Mouse (Mus musculus) forebrain, embryonic 14.5 days (tissue): ENCODE measurements around the gene Kif1c. TPM values are rescaled to one million over a fixed set of nuclear protein-coding genes. Genes with fewer than 3 reads are reported as not detected.

Source experiments
- ATAC-seq: fragments of 200-750 bp; cut with Nextera tagmentation; 2 replicates; pipeline ENCODE4 v1.8.0; 2017; ENCODE audit warnings: mild to moderate bottlenecking, moderate library complexity
- DNase-seq: peaks from one replicate; pipeline ENCODE4 v3.0.0-alpha.2; 2015; ENCODE audit warnings: low spot score
- H3K27ac ChIP-seq: fragments of 300-500 bp; sonication (generic); 2 replicates; pipeline ENCODE4 v1.5.1; 2014; ENCODE audit warnings: low read depth, mild to moderate bottlenecking, control low read depth, low read length, moderate library complexity
- H3K27me3 ChIP-seq: fragments of 300-500 bp; sonication (generic); replicated peaks from 2 replicates; pipeline ENCODE4 v1.6.1; 2014; ENCODE audit warnings: low read length, control low read depth, mixed read lengths; ENCODE audit not compliant: control insufficient read depth, insufficient read depth
- H3K36me3 ChIP-seq: fragments of 300-500 bp; sonication (generic); 2 replicates; pipeline ENCODE4 v1.6.1; 2014; ENCODE audit warnings: low read length, control low read depth; ENCODE audit not compliant: control insufficient read depth, insufficient read depth
- H3K4me1 ChIP-seq: fragments of 300-500 bp; sonication (generic); 2 replicates; pipeline ENCODE4 v1.6.1; 2014; ENCODE audit warnings: antibody characterized with exemption, low read length, control low read depth; ENCODE audit not compliant: control insufficient read depth, insufficient read depth
- H3K4me2 ChIP-seq: fragments of 300-500 bp; sonication (generic); 2 replicates; pipeline ENCODE4 v1.6.1; 2014; ENCODE audit warnings: mild to moderate bottlenecking, control low read depth, low read length
- H3K4me3 ChIP-seq: fragments of 300-500 bp; sonication (generic); 2 replicates; pipeline ENCODE4 v1.5.1; 2014; ENCODE audit warnings: low read depth, low read length, control low read depth
- H3K9ac ChIP-seq: fragments of 300-500 bp; sonication (generic); 2 replicates; pipeline ENCODE4 v1.6.1; 2014; ENCODE audit warnings: mild to moderate bottlenecking, low read length, control low read depth, moderate library complexity
- H3K9me3 ChIP-seq: fragments of 300-500 bp; sonication (generic); replicated peaks from 2 replicates; pipeline ENCODE4 v1.6.1; 2016; ENCODE audit warnings: low read length, control low read depth, mixed read lengths; ENCODE audit not compliant: control insufficient read depth
- WGBS: fragments of 180-500 bp; shearing (Covaris S2); extraction: QIAGEN DNeasy Blood & Tissue Kit; methylation state at CpG from one replicate; pipeline ENCODE4 v1.1.7; 2014; 5-methylcytosine and 5-hydroxymethylcytosine counted together
- polyA plus RNA-seq: library from polyadenylated mRNA; unstranded; fragments of >200 nt; fragmentation: Nextera tagmentation; extraction: Ambion mirVana; gene quantifications from 2 replicates; pipeline ENCODE4 v1.2.1, GENCODE M21; 2014

Kif1c gene
- polyA plus RNA-seq, 1 experiment from 2014 or later = 4.6 TPM

DNA sequence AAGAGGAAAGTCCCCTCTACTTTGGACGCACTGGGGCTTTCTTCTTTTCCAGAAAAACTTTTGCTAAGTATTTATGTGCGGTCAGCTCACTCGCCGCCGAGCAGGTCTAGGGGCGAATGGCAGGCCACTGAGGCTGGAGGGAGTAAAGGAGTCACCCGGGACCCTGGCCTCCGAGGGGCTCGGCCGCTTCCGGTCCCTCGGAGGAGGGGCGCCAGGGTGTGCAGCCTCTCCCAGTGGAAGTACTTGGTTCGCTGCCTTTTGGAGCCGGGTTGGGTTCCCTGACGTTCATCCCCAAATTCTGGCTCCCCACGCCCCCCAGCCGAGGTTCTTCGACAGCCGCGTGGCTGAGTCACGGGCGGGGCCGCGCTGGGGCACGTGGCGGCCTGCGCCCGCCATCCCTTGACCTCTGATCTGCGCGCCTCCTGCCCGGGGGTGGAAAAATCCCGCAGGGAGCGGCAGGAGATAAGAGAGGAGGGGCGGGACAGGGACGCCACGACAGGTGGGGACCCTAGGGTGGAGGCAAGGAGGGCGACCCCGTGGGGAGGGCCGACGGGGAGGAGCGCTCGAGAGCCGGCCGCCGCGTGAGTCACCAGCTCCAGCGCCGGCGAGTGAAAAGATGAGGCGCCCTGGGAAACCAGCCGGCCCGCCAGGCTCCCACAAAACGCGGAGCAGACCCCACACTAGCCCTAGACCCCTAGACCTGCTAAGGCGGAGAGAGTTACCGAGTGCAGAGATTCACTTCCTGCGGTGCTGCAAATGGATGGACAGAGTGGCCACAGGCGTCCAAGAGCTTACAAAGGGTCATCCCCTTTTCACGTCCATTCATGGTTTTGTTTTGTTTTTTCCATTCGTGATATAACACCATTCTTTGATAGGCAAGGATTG is 44.5 kb upstream of the Kif1c start:
- Histone ChIP-seq H3K4me1 (peaks cover 21% of the 10 kb centered on the region), H3K9ac (peak overlapping the region; percentile 97), H3K27me3 (no peaks in the 10 kb centered on the region), H3K9me3 (no peaks in the 10 kb centered on the region), H3K4me3 (peak overlapping the region; percentile 100), H3K36me3 (peaks cover 26% of the 10 kb centered on the region), H3K27ac (peak overlapping the region; percentile 95), H3K4me2 (peak overlapping the region; percentile 91)
- DNase-seq = peak; percentile 55
- under 1% methylated on average over 54 of the region's 61 CpGs for WGBS
- ATAC-seq = no peak

DNA sequence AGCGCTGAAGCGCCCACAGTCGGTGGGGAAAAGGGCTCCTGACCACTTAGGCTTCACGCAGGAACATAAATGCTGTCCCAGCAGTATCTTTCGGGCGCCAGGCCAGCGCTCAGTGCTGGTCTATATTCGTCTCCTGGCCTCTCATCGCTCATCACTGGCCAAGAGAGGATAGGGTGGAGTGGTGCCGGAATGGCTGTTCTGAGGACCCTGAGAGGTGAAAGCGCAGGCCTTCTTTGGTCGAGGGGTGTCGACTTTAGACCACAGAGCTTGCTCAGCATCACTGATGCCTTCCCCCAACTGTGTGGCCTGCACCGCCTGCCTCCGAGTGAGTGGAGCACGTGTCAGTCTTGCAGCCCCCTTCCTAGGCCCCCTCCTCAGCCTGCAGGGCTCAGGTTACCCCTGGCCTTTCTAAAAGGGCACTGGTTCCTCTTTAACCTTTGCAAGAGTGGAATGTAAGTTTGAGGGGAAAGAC is 43.9 kb upstream of the Kif1c start:
- DNase-seq = peak; percentile 7
- H3K4me1 ChIP-seq = peaks cover 21% of the 10 kb centered on the region
- H3K4me2 ChIP-seq = peak overlapping the region; percentile 91
- 4% methylated on average over 16 of the region's 16 CpGs for WGBS
- H3K36me3 ChIP-seq = peaks cover 23% of the 10 kb centered on the region
- H3K9ac ChIP-seq = peak overlapping the region; percentile 97
- H3K9me3 ChIP-seq = no peaks in the 10 kb centered on the region
- no peaks in the 10 kb centered on the region for H3K27me3 ChIP-seq
- no peak for ATAC-seq
- H3K27ac ChIP-seq = no peak overlapping the region; the same call in 1 of the 2 replicates
- H3K4me3 ChIP-seq = peak overlapping the region; percentile 100

DNA sequence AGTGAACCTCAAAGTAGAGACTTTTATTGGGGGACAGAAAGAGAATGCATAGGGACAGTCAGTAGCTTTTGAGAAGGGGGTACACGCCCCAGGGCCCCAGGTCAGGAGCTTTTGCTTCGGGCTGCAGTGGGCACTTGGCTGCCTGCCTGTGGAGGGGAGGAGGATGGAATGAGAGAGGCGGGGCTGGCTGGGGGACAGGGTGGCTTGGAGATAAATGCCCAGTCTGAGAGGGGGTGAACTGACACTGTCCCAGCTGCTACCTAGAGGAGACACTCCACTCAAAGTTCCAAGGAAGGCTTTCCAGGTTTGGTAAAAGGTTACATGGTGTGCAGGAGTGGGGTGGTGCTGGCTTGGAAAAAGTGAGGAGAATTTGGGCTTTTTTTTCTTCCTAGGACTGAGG is 43.4 kb upstream of the Kif1c start, which contains the start of gene Eno3:
TSS of gene Eno3 (plus strand) at position 239 of the 400 bp plus-strand sequence.
- peak within 1 kb of the TSS; percentile 95; the same call in 1 of the 2 replicates for H3K27ac ChIP-seq
- ATAC-seq (no peak), DNase-seq (no peak)
- peaks cover 21% of the 10 kb centered on the region for H3K4me1 ChIP-seq
- H3K9ac ChIP-seq = peak within 1 kb of the TSS; percentile 97
- 9% methylated on average over 3 of the region's 3 CpGs for WGBS
- peaks cover 19% of the 10 kb centered on the region for H3K36me3 ChIP-seq
- H3K9me3 ChIP-seq = no peaks in the 10 kb centered on the region
- peak within 1 kb of the TSS; percentile 91 for H3K4me2 ChIP-seq
- H3K4me3 ChIP-seq = peak within 1 kb of the TSS; percentile 100
- H3K27me3 ChIP-seq = no peaks in the 10 kb centered on the region

DNA sequence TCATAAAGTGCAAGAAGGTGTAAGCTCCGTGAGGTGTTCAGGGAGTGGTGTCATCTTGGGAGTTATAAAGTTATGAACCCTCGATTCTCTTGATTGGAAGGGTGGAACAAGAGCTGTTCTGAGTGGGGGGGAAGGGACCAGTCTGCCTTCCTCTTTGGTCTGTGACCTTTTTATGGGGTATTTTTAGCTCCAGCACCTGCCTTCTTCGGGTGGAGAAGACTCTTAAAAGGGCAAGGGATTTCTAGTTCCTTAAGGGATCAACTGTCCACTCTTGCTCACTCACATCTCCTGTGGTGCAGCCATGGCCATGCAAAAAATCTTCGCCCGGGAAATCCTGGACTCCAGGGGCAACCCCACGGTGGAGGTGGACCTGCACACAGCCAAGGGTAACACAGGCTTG is 42.8 kb upstream of the Kif1c start:
- Histone ChIP-seq H3K4me1 (peaks cover 19% of the 10 kb centered on the region), H3K4me3 (no peak overlapping the region), H3K36me3 (peaks cover 19% of the 10 kb centered on the region), H3K4me2 (no peak overlapping the region), H3K9ac (no peak overlapping the region; the same call in 1 of the 2 replicates), H3K9me3 (no peaks in the 10 kb centered on the region), H3K27me3 (no peaks in the 10 kb centered on the region), H3K27ac (no peak overlapping the region)
- ATAC-seq (no peak), DNase-seq (no peak)
- 58% methylated on average over 6 of the region's 6 CpGs for WGBS

DNA sequence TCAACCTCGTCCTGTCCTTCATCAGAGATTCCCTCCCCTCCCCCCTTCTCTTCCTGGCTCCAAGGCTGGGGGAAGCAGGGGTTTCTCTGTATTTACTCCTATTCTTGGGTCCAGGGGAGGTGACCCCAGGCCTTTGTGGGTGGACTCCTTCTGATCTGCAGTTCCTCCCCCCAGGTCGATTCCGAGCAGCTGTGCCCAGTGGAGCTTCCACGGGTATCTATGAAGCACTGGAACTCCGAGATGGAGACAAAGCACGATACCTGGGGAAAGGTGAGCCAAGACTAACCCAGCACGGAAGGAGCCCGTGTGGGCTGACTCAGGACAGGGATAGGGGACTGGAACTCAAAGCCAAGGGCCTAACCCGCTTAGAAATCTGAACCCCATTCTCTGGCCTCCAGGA is 42.4 kb upstream of the Kif1c start:
- ATAC-seq = no peak
- WGBS = 59% methylated on average over 9 of the region's 9 CpGs

DNA sequence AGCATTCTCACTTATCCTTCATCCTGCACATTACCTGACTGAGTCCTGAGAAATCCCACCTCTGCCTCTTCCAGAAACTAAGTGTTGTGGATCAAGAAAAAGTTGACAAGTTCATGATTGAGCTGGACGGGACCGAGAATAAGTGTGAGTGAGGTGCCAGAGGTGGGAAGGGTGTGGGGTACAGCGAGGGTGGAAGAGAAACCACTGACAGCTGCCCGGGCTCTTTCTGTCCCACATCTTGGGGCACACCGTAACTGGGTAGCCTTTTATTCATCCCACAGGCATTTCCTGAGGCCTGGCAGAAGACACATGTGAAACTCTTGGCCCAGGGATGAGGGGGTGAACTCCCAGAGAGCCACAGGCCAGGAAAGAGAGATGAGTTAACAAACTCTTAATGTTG is 41.8 kb upstream of the Kif1c start:
- H3K4me2 ChIP-seq = no peak overlapping the region
- no peak overlapping the region for H3K4me3 ChIP-seq
- no peaks in the 10 kb centered on the region for H3K9me3 ChIP-seq
- ATAC-seq (no peak), DNase-seq (no peak)
- H3K4me1 ChIP-seq = peaks cover 13% of the 10 kb centered on the region
- no peaks in the 10 kb centered on the region for H3K27me3 ChIP-seq
- no peak overlapping the region for H3K9ac ChIP-seq
- WGBS = 91% methylated on average over 5 of the region's 5 CpGs
- H3K36me3 ChIP-seq = peaks cover 25% of the 10 kb centered on the region
- H3K27ac ChIP-seq = no peak overlapping the region

More for the DNA sequence above, 42.4 kb upstream of the Kif1c start:
- H3K27me3 ChIP-seq = no peaks in the 10 kb centered on the region
- H3K27ac ChIP-seq = no peak overlapping the region
- no peaks in the 10 kb centered on the region for H3K9me3 ChIP-seq
- no peak overlapping the region for H3K4me2 ChIP-seq
- H3K4me3 ChIP-seq = no peak overlapping the region
- H3K9ac ChIP-seq = no peak overlapping the region
- H3K36me3 ChIP-seq = peaks cover 20% of the 10 kb centered on the region
- peaks cover 14% of the 10 kb centered on the region for H3K4me1 ChIP-seq
- DNase-seq = no peak

DNA sequence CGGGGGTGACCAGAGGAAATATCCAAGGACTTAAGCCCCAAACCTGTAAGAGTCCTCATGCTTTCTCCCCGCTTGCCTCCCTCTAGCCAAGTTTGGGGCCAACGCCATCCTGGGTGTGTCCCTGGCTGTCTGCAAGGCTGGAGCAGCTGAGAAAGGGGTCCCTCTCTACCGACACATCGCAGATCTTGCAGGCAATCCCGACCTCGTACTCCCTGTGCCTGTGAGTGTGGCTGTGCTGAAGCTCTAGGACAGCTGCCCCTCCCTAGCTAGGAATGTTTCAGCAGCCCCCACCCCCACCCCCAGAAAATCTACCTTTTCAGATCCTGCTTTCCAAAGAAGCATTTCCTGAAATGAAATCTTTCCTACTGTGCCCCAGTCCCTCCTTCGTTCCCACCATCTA is 41.4 kb upstream of the Kif1c start:
- no peak overlapping the region for H3K4me3 ChIP-seq
- ATAC-seq = no peak
- H3K27me3 ChIP-seq = no peaks in the 10 kb centered on the region
- 81% methylated on average over 8 of the region's 8 CpGs for WGBS
- no peaks in the 10 kb centered on the region for H3K9me3 ChIP-seq
- H3K36me3 ChIP-seq = peaks cover 29% of the 10 kb centered on the region
- H3K9ac ChIP-seq = no peak overlapping the region
- no peak for DNase-seq
- no peak overlapping the region for H3K4me2 ChIP-seq
- no peak overlapping the region for H3K27ac ChIP-seq
- peaks cover 13% of the 10 kb centered on the region for H3K4me1 ChIP-seq

DNA sequence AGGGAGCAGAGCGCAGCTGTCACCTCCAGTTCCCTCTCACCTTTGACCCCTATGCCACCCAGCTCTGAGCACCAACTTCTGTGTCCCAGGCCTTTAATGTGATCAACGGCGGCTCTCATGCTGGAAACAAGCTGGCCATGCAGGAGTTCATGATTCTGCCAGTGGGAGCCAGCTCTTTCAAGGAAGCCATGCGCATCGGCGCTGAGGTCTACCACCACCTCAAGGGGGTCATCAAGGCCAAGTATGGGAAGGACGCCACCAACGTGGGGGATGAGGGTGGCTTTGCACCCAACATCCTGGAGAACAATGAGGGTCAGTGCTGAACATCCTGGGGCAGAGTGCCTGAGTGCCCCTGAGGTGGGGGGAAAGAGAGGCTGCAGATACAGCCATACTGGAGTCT is 39.8 kb upstream of the Kif1c start:
- H3K4me2 ChIP-seq = no peak overlapping the region
- 94% methylated on average over 8 of the region's 8 CpGs for WGBS
- H3K4me3 ChIP-seq = no peak overlapping the region
- H3K27ac ChIP-seq = no peak overlapping the region
- no peaks in the 10 kb centered on the region for H3K27me3 ChIP-seq
- no peaks in the 10 kb centered on the region for H3K9me3 ChIP-seq
- no peak for DNase-seq
- no peak overlapping the region for H3K9ac ChIP-seq
- no peak for ATAC-seq
- H3K36me3 ChIP-seq = peaks cover 46% of the 10 kb centered on the region
- peaks cover 11% of the 10 kb centered on the region for H3K4me1 ChIP-seq

DNA sequence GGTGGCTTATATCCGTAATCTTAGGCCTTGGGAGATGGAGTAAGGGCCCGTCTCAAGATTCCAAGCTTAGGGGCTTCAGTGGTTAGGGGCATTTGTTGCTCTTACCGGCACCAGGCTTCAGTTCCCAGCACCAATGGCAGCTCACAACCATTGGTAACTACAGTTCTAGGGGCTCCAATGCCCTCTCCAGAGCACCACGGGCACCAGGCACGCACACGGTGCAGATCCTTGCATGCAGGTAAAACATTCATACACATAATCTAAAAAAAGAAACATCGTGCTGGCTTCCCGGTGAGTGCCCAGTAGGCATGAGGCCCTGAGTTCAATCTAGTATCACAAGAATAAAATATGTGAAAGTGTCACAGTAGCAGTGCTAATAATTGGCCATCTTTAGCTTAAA is 37.2 kb upstream of the Kif1c start:
- H3K4me1 ChIP-seq = peaks cover 6% of the 10 kb centered on the region
- DNase-seq (no peak), ATAC-seq (no peak)
- WGBS = 93% methylated on average over 8 of the region's 8 CpGs
- H3K36me3 ChIP-seq = peaks cover 52% of the 10 kb centered on the region
- H3K27me3 ChIP-seq = no peaks in the 10 kb centered on the region
- no peak overlapping the region for H3K4me3 ChIP-seq
- no peaks in the 10 kb centered on the region for H3K9me3 ChIP-seq
- H3K4me2 ChIP-seq = no peak overlapping the region
- no peak overlapping the region for H3K9ac ChIP-seq
- no peak overlapping the region for H3K27ac ChIP-seq
